Mouse (Mus musculus): ENCODE measurements around the gene Map3k21. TPM values are rescaled to one million over a fixed set of nuclear protein-coding genes. Genes with fewer than 3 reads are reported as not detected.

The Map3k21 gene
- polyA plus RNA-seq, 1 experiment from 2014 or later = 0.14 TPM

DNA sequence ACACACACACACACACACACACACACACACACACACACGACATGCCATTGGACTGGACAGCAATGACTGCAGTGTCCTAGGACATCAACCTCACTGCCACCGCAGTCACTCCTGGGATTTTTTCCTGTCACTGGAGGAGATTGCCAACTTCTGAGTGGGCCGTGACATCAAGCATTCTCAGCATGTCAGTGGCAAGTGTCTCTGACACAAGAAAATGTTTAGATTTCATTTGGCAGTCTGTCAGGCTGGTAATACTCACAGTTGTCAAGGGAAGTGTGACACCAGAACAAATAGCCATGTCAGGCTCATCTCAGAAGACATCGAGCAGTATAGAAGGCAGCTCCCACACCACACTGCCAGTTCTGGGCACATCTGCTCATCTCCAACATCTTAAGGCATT, 29.8 kb upstream of the Map3k21 start:
- H3K36me3 ChIP-seq (ENCODE audit: control insufficient read depth, insufficient read depth, low read length) = no peaks in the 10 kb centered on the region
- H3K27ac ChIP-seq (ENCODE audit: low read depth, low read length) = no peak overlapping the region
- H3K9me3 ChIP-seq (ENCODE audit: control insufficient read depth, low read length) = no peaks in the 10 kb centered on the region
- H3K4me3 ChIP-seq (ENCODE audit: low read depth, low read length) = no peak overlapping the region
- H3K9ac ChIP-seq (ENCODE audit: low read depth, low read length) = no peak overlapping the region
- no peak for DNase-seq (ENCODE audit: low spot score)
- H3K27me3 ChIP-seq (ENCODE audit: control insufficient read depth, insufficient read depth, low read length) = no peaks in the 10 kb centered on the region
- H3K4me2 ChIP-seq (replicated peaks; ENCODE audit: low read depth, low read length) = no peak overlapping the region
- WGBS = 87% methylated on average over 4 of the region's 4 CpGs
- ATAC-seq (ENCODE audit: low FRiP score) = no peak
- H3K4me1 ChIP-seq (replicated peaks; ENCODE audit: control insufficient read depth, insufficient read depth, low read length) = no peaks in the 10 kb centered on the region

DNA sequence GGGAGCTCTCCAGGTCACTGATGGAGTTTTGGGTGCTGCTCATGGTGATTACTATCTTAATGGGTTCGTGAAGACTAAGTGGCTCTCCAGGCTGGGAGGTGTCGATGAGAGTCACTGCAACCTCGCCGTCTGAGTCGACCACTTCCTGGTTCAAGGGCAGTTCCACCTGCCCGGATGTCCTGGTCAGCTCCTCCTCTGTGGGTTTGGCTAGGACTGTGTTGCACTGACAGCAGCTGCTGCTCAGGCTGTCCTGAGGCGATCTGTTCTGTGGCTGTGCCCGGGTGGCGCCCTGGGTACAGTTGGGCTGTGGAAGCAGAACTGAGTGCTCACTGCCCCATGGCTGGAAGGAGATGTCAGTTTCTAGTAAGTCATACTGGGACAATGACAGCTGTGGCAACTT, 22.7 kb upstream of the Map3k21 start:
- Histone ChIP-seq H3K4me1 (replicated peaks; ENCODE audit: control insufficient read depth, insufficient read depth, low read length) (no peaks in the 10 kb centered on the region), H3K27ac (ENCODE audit: low read depth, low read length) (no peak overlapping the region), H3K36me3 (ENCODE audit: control insufficient read depth, insufficient read depth, low read length) (no peaks in the 10 kb centered on the region), H3K27me3 (ENCODE audit: control insufficient read depth, insufficient read depth, low read length) (no peaks in the 10 kb centered on the region), H3K9ac (ENCODE audit: low read depth, low read length) (no peak overlapping the region), H3K9me3 (ENCODE audit: control insufficient read depth, low read length) (no peaks in the 10 kb centered on the region), H3K4me2 (replicated peaks; ENCODE audit: low read depth, low read length) (no peak overlapping the region), H3K4me3 (ENCODE audit: low read depth, low read length) (no peak overlapping the region)
- WGBS = 94% methylated on average over 9 of the region's 9 CpGs
- DNase-seq (ENCODE audit: low spot score) (no peak), ATAC-seq (ENCODE audit: low FRiP score) (no peak)

DNA sequence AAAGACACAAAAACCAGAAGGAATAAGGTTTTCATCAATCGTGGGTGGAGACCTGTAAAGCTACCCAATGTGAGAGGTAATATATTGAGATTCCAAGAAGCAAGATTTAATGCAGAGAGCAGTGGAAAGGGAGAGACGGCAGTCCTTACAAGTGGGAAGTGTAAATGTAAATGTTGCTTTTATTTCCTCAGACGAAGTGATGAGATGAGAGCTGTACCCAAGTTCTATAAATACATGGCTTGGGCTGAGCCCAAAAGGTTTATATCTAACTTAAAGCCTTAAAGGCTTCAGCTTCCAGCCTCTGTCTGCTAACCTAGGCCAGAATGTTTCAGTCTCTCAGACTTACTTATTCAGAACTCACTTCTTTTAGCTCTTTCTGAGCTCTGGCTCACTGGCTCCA, 20.3 kb upstream of the Map3k21 start:
- no peak overlapping the region for H3K4me3 ChIP-seq (ENCODE audit: low read depth, low read length)
- H3K27ac ChIP-seq (ENCODE audit: low read depth, low read length) = no peak overlapping the region
- H3K4me2 ChIP-seq (replicated peaks; ENCODE audit: low read depth, low read length) = no peak overlapping the region
- DNase-seq (ENCODE audit: low spot score) (no peak), ATAC-seq (ENCODE audit: low FRiP score) (no peak)
- no peak overlapping the region for H3K9ac ChIP-seq (ENCODE audit: low read depth, low read length)
- H3K36me3 ChIP-seq (ENCODE audit: control insufficient read depth, insufficient read depth, low read length) = no peaks in the 10 kb centered on the region
- WGBS = 87% methylated on average over 3 of the region's 3 CpGs
- no peaks in the 10 kb centered on the region for H3K4me1 ChIP-seq (replicated peaks; ENCODE audit: control insufficient read depth, insufficient read depth, low read length)
- H3K27me3 ChIP-seq (ENCODE audit: control insufficient read depth, insufficient read depth, low read length) = no peaks in the 10 kb centered on the region
- H3K9me3 ChIP-seq (ENCODE audit: control insufficient read depth, low read length) = no peaks in the 10 kb centered on the region

DNA sequence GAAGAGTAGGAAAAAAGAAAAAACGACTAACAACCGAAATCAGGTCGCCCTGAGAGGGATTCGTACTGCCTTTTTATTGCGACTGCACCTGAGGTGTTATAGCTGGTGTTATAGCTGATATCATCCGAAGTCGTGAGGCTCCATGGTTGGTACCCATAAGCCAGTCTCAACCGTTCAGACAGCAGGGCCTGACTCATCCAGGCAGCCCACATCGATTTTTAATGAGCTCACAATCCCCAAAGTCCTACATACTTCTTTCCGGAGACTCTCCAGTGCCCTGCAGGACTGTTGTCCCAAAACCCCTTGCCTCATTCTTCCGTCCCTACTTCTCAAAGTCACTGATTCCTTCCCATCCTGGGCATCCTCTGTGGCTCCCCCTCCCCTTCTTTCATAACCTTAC, 12.9 kb upstream of the Map3k21 start:
- WGBS = 63% methylated on average over 11 of the region's 11 CpGs
- H3K4me3 ChIP-seq (ENCODE audit: low read depth, low read length) = no peak overlapping the region; the same call in 1 of the 2 replicates
- DNase-seq (ENCODE audit: low spot score) = peak; percentile 11

DNA sequence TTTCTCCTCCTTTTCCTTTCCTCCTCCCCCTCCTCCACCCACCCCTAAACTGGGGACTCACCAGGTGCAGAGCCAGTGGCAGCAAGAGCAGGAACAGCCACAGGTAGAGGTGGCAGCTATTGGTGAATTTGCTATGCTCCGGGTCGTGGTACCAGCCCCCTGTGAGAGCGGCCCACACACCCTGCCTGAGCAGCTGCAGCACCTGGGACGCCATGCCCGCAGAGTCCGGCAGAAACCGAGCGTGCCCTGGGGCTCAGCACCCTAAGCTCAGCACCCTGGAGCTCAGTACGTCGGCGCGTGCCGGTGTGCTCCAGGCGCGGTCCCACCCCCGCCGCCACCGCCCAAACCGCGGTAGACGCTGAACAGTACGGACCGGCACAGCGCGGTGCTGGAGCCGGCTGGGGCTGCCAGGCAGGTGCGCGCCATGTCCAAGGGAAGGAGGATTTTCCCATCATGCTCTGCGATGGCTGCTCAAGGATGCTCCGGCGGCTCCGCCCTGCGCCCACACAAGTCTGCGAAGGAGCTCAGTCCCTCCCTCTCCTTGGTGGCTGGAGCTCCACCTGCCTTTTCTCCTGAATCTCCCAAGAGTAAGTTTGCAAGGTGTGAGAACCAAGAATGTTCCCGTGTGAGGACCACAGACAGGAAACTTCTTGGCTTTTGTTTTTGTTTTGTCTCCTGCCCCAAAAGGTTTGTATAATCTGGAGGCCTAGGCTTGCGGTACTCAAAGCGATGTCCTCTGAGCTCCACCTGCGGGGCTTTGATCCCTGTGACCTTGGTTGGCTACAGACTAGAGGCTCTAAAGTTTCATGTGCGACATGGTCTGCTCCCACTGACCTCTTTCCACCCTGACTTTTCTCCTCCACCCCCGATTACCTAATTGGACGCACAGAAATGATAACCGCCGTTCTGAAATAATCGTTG, 12.1 kb upstream of the Map3k21 start, which contains the start of gene Pcnx2:
Gene Pcnx2, minus strand, starts transcription at position 450 of the 921 bp plus-strand sequence.
- Histone ChIP-seq H3K9me3 (ENCODE audit: control insufficient read depth, low read length) (no peaks in the 10 kb centered on the region), H3K4me3 (ENCODE audit: low read depth, low read length) (peak within 1 kb of the TSS; percentile 40), H3K27me3 (ENCODE audit: control insufficient read depth, insufficient read depth, low read length) (peaks cover 17% of the 10 kb centered on the region), H3K9ac (ENCODE audit: low read depth, low read length) (peak within 1 kb of the TSS; percentile 50), H3K27ac (ENCODE audit: low read depth, low read length) (no peak within 1 kb of the TSS), H3K4me1 (replicated peaks; ENCODE audit: control insufficient read depth, insufficient read depth, low read length) (no peaks in the 10 kb centered on the region), H3K36me3 (ENCODE audit: control insufficient read depth, insufficient read depth, low read length) (no peaks in the 10 kb centered on the region), H3K4me2 (replicated peaks; ENCODE audit: low read depth, low read length) (peak within 1 kb of the TSS; percentile 48)
- WGBS = 6% methylated on average over 44 of the region's 44 CpGs
- ATAC-seq (ENCODE audit: low FRiP score) (peak; percentile 71; the same call in 1 of the 2 replicates), DNase-seq (ENCODE audit: low spot score) (peak; percentile 58)

More for the DNA sequence above, 12.9 kb upstream of the Map3k21 start:
- Histone ChIP-seq H3K4me1 (replicated peaks; ENCODE audit: control insufficient read depth, insufficient read depth, low read length) (no peaks in the 10 kb centered on the region), H3K36me3 (ENCODE audit: control insufficient read depth, insufficient read depth, low read length) (no peaks in the 10 kb centered on the region), H3K9ac (ENCODE audit: low read depth, low read length) (no peak overlapping the region), H3K9me3 (ENCODE audit: control insufficient read depth, low read length) (no peaks in the 10 kb centered on the region), H3K27me3 (ENCODE audit: control insufficient read depth, insufficient read depth, low read length) (peaks cover 17% of the 10 kb centered on the region), H3K4me2 (replicated peaks; ENCODE audit: low read depth, low read length) (no peak overlapping the region), H3K27ac (ENCODE audit: low read depth, low read length) (no peak overlapping the region)
- ATAC-seq (ENCODE audit: low FRiP score) = no peak

DNA sequence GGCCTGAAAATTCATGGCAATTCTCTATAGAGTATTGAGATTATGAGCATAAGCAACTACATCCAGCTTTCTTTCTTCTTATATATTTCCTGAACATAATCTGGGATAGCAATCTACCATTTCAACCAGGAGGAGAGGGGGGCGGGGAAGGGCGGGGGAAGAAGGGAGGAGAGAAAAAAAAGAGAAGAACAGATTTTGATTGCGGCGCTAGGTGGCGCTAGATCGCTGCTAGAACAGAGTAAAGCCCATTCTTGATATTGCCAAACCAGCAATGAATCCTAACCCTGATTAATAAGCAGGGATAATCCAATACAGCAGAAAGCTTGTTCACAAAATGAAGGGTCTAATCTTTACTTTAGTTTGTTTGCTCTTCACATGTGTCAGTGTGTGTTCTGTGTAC, 11.4 kb upstream of the Map3k21 start:
- H3K4me1 ChIP-seq (replicated peaks; ENCODE audit: control insufficient read depth, insufficient read depth, low read length) = no peaks in the 10 kb centered on the region
- H3K27ac ChIP-seq (ENCODE audit: low read depth, low read length) = no peak overlapping the region
- 0% methylated on average over 6 of the region's 6 CpGs for WGBS
- H3K4me3 ChIP-seq (ENCODE audit: low read depth, low read length) = no peak overlapping the region; the same call in 1 of the 2 replicates
- no peaks in the 10 kb centered on the region for H3K9me3 ChIP-seq (ENCODE audit: control insufficient read depth, low read length)
- ATAC-seq (ENCODE audit: low FRiP score) (no peak), DNase-seq (ENCODE audit: low spot score) (peak; percentile 88)
- H3K4me2 ChIP-seq (replicated peaks; ENCODE audit: low read depth, low read length) = no peak overlapping the region; the same call in 1 of the 2 replicates
- no peaks in the 10 kb centered on the region for H3K36me3 ChIP-seq (ENCODE audit: control insufficient read depth, insufficient read depth, low read length)
- peaks cover 17% of the 10 kb centered on the region for H3K27me3 ChIP-seq (ENCODE audit: control insufficient read depth, insufficient read depth, low read length)
- no peak overlapping the region for H3K9ac ChIP-seq (ENCODE audit: low read depth, low read length)

DNA sequence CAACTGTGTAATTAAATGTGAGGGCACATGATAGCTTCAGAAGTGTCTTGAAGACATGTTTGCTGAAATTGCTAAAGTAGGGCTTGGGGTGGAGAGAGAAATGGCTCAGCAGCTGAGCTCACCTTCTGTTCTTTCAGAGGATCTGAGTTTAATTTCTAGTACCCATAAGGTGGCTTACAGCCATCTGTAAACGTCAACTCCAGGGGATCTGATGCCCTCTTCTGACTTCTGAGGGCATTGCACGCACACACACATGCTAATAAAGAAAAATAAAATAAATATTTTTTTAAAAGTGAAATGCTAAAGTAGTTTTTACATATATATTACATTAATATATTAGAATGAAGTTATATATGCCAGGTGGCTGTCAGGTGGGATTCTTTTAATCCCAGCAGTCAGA, 9.1 kb upstream of the Map3k21 start:
- H3K9me3 ChIP-seq (ENCODE audit: control insufficient read depth, low read length) = no peaks in the 10 kb centered on the region
- no peak overlapping the region for H3K27ac ChIP-seq (ENCODE audit: low read depth, low read length)
- WGBS = 23% methylated on average over 2 of the region's 2 CpGs
- ATAC-seq (ENCODE audit: low FRiP score) = no peak
- no peak overlapping the region for H3K4me2 ChIP-seq (replicated peaks; ENCODE audit: low read depth, low read length)
- H3K4me3 ChIP-seq (ENCODE audit: low read depth, low read length) = no peak overlapping the region
- no peaks in the 10 kb centered on the region for H3K4me1 ChIP-seq (replicated peaks; ENCODE audit: control insufficient read depth, insufficient read depth, low read length)
- H3K36me3 ChIP-seq (ENCODE audit: control insufficient read depth, insufficient read depth, low read length) = no peaks in the 10 kb centered on the region
- DNase-seq (ENCODE audit: low spot score) = no peak
- no peak overlapping the region for H3K9ac ChIP-seq (ENCODE audit: low read depth, low read length)
- H3K27me3 ChIP-seq (ENCODE audit: control insufficient read depth, insufficient read depth, low read length) = peaks cover 17% of the 10 kb centered on the region

DNA sequence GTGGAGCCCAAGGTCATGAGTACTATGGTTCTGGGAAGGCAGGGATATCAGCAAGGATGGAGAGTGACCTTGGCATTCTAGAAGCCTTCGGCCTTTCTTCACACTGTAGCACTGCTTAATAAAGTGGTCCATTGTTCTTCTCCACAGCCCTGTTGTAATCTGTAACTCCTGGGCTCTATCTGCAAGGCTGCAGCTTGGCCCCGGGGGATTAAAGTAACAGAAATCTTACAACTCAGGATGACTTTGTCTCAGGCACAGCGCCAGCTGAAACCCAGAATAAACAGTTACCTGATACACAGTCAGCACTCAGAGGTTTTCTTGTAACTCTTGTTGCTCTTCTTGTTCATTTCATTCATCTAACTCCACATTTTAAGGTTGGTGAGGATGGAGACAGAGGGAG, 7.7 kb upstream of the Map3k21 start:
- Histone ChIP-seq H3K9me3 (ENCODE audit: control insufficient read depth, low read length) (no peaks in the 10 kb centered on the region), H3K4me3 (ENCODE audit: low read depth, low read length) (no peak overlapping the region), H3K9ac (ENCODE audit: low read depth, low read length) (no peak overlapping the region), H3K27me3 (ENCODE audit: control insufficient read depth, insufficient read depth, low read length) (peaks cover 13% of the 10 kb centered on the region), H3K27ac (ENCODE audit: low read depth, low read length) (no peak overlapping the region), H3K4me1 (replicated peaks; ENCODE audit: control insufficient read depth, insufficient read depth, low read length) (no peaks in the 10 kb centered on the region), H3K4me2 (replicated peaks; ENCODE audit: low read depth, low read length) (no peak overlapping the region), H3K36me3 (ENCODE audit: control insufficient read depth, insufficient read depth, low read length) (no peaks in the 10 kb centered on the region)
- WGBS = 58% methylated on average over 3 of the region's 3 CpGs
- ATAC-seq (ENCODE audit: low FRiP score) (no peak), DNase-seq (ENCODE audit: low spot score) (no peak)

DNA sequence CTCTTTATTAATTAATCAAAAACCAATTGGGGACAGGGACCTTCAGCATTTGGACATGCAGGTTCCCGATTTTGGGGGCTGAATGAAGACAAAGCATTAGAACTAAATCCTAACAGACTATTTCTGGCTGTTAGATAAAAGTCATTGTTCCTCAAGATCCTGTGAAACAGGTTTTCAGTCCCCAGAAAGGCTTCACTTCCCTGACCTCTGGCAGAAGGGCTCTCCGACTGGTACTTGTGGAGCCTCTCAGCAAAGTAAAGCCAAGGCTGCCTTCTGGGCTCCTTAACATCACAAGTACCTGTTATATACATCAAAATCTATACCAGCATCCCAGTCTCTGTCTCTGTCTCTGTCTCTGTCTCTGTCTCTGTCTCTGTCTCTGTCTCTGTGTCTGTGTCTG, 4.9 kb upstream of the Map3k21 start:
- peaks cover 23% of the 10 kb centered on the region for H3K27me3 ChIP-seq (ENCODE audit: control insufficient read depth, insufficient read depth, low read length)
- ATAC-seq (ENCODE audit: low FRiP score) = no peak
- DNase-seq (ENCODE audit: low spot score) = no peak
- H3K9me3 ChIP-seq (ENCODE audit: control insufficient read depth, low read length) = no peaks in the 10 kb centered on the region
- H3K9ac ChIP-seq (ENCODE audit: low read depth, low read length) = no peak overlapping the region
- H3K4me1 ChIP-seq (replicated peaks; ENCODE audit: control insufficient read depth, insufficient read depth, low read length) = peaks cover 4% of the 10 kb centered on the region; the same call in 1 of the 2 replicates
- H3K27ac ChIP-seq (ENCODE audit: low read depth, low read length) = no peak overlapping the region
- no peak overlapping the region for H3K4me2 ChIP-seq (replicated peaks; ENCODE audit: low read depth, low read length)
- 75% methylated on average over 2 of the region's 2 CpGs for WGBS
- H3K36me3 ChIP-seq (ENCODE audit: control insufficient read depth, insufficient read depth, low read length) = no peaks in the 10 kb centered on the region
- no peak overlapping the region for H3K4me3 ChIP-seq (ENCODE audit: low read depth, low read length)

Measured in hindbrain, embryonic 11.5 days (tissue).